Mouse (Mus musculus): ENCODE results near the gene Ildr2.

DNA sequence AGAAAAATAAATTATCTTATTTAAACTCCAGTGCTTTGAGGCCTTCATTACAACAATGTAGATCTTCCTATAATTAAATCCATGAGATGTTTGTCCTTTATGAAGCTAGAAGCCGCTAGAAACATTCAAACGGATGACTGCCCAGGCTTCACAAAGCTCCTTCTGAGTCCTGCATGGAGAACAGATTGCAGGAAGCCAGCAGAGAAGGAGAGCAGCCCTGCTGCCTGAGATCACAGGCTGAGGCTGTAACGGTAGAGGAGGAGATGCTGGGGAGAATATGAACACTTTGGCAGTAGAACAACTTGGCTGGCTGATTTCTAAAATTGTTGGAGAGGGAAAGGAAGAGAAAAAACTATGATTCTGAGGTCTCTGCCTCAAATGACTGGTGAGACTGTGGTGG is 76.8 kb downstream of the Ildr2 start:
- TF ChIP-seq CTCF (IDR thresholded peaks at IDR 0.05; ENCODE audit: insufficient read depth, low read depth, low read length) (no peak), POLR2A (IDR thresholded peaks at IDR 0.05; ENCODE audit: insufficient read depth, low read depth, low read length) (no peak)

Measured in olfactory bulb, adult 2 months (tissue).